Mouse (Mus musculus) neural tube, embryonic 15.5 days (tissue): ENCODE measurements around the gene Cenpq. TPM values are rescaled to one million over a fixed set of nuclear protein-coding genes. Genes with fewer than 3 reads are reported as not detected.

Experiments used
- ATAC-seq: fragments of 200-750 bp; cut with Nextera tagmentation; 2 replicates; pipeline ENCODE4 v1.8.0; 2017; ENCODE audit warnings: mild to moderate bottlenecking, moderate TSS enrichment, moderate library complexity; ENCODE audit not compliant: low FRiP score
- H3K27ac ChIP-seq: fragments of 300-500 bp; sonication (generic); replicated peaks from 2 replicates; pipeline ENCODE4 v1.5.1; 2015; ENCODE audit warnings: mild to moderate bottlenecking, inconsistent platforms
- H3K27me3 ChIP-seq: fragments of 300-500 bp; sonication (generic); replicated peaks from 2 replicates; pipeline ENCODE4 v1.6.1; 2015; ENCODE audit warnings: inconsistent platforms
- H3K36me3 ChIP-seq: fragments of 300-500 bp; sonication (generic); 2 replicates; pipeline ENCODE4 v1.6.1; 2015; ENCODE audit warnings: inconsistent platforms
- H3K4me1 ChIP-seq: fragments of 300-500 bp; sonication (generic); 2 replicates; pipeline ENCODE4 v1.6.1; 2015; ENCODE audit warnings: inconsistent platforms
- H3K4me2 ChIP-seq: fragments of 300-500 bp; sonication (generic); 2 replicates; pipeline ENCODE4 v1.6.1; 2015; ENCODE audit warnings: inconsistent platforms, mild to moderate bottlenecking, moderate library complexity
- H3K4me3 ChIP-seq: fragments of 300-500 bp; sonication (generic); replicated peaks from 2 replicates; pipeline ENCODE4 v1.5.1; 2015; ENCODE audit warnings: mild to moderate bottlenecking, inconsistent platforms
- H3K9ac ChIP-seq: fragments of 300-500 bp; sonication (generic); replicated peaks from 2 replicates; pipeline ENCODE4 v1.6.1; 2015; ENCODE audit warnings: mild to moderate bottlenecking, inconsistent platforms
- H3K9me3 ChIP-seq: fragments of 300-500 bp; sonication (generic); replicated peaks from 2 replicates; pipeline ENCODE4 v1.6.1; 2016; ENCODE audit warnings: inconsistent platforms
- WGBS: fragments of 180-500 bp; shearing (Covaris S2); methylation state at CpG from one replicate; pipeline ENCODE4 v1.1.7; 2015; ENCODE audit warnings: mixed read lengths; 5-methylcytosine and 5-hydroxymethylcytosine counted together
- polyA plus RNA-seq: library from polyadenylated mRNA; unstranded; fragments of >200 nt; fragmentation: Nextera tagmentation; extraction: Ambion mirVana; gene quantifications from 2 replicates; pipeline ENCODE4 v1.2.1, GENCODE M21; 2015

Cenpq gene
- polyA plus RNA-seq, 1 experiment from 2014 or later = 10.0 TPM

- no peak overlapping the region for H3K9ac ChIP-seq
- no peaks in the 10 kb centered on the region for H3K4me1 ChIP-seq
- no peak overlapping the region for H3K4me3 ChIP-seq
- no peak overlapping the region for H3K4me2 ChIP-seq
- no peaks in the 10 kb centered on the region for H3K9me3 ChIP-seq
- no peaks in the 10 kb centered on the region for H3K36me3 ChIP-seq
- 83% methylated on average over 4 of the region's 4 CpGs for WGBS
- no peak overlapping the region for H3K27ac ChIP-seq
- no peaks in the 10 kb centered on the region for H3K27me3 ChIP-seq
- no peak for ATAC-seq
Observed at GRCm38 (mm10) chr17:40887849-40888536, 46.9 kb downstream of the Cenpq start.

- Histone ChIP-seq H3K4me2 (no peak overlapping the region), H3K4me3 (no peak overlapping the region), H3K4me1 (peaks cover 4% of the 10 kb centered on the region), H3K9me3 (no peaks in the 10 kb centered on the region), H3K27me3 (no peaks in the 10 kb centered on the region), H3K27ac (no peak overlapping the region), H3K36me3 (no peaks in the 10 kb centered on the region), H3K9ac (no peak overlapping the region)
- no peak for ATAC-seq
- WGBS = 86% methylated on average over 4 of the region's 4 CpGs
Observed at GRCm38 (mm10) chr17:40885155-40885554, 49.7 kb downstream of the Cenpq start.

GRCm38 (mm10) chr17:40882172-40882571 lies 52.7 kb downstream of the Cenpq start:
- Histone ChIP-seq H3K4me2 (no peak overlapping the region), H3K4me3 (no peak overlapping the region), H3K9me3 (no peaks in the 10 kb centered on the region), H3K36me3 (no peaks in the 10 kb centered on the region), H3K9ac (no peak overlapping the region), H3K27me3 (no peaks in the 10 kb centered on the region), H3K27ac (no peak overlapping the region), H3K4me1 (peaks cover 4% of the 10 kb centered on the region)
- 95% methylated on average over 6 of the region's 6 CpGs for WGBS
- ATAC-seq = no peak

GRCm38 (mm10) chr17:40879924-40880691 lies 54.7 kb downstream of the Cenpq start, which contains the start of gene 9130008F23Rik:
Gene 9130008F23Rik, minus strand, starts transcription at chr17:40880559.
- no peaks in the 10 kb centered on the region for H3K27me3 ChIP-seq
- WGBS = under 1% methylated on average over 40 of the region's 40 CpGs
- peaks cover 4% of the 10 kb centered on the region for H3K4me1 ChIP-seq
- H3K9me3 ChIP-seq = no peaks in the 10 kb centered on the region
- H3K36me3 ChIP-seq = no peaks in the 10 kb centered on the region
- peak within 1 kb of the TSS; percentile 54 for H3K4me3 ChIP-seq
- H3K27ac ChIP-seq = no peak within 1 kb of the TSS
- H3K9ac ChIP-seq = peak within 1 kb of the TSS; percentile 50
- peak; percentile 80; the same call in 1 of the 2 replicates for ATAC-seq
- H3K4me2 ChIP-seq = peak within 1 kb of the TSS; percentile 97

- H3K4me3 ChIP-seq = peak overlapping the region; percentile 54
- H3K4me2 ChIP-seq = peak overlapping the region; percentile 97
- no peak overlapping the region for H3K27ac ChIP-seq
- no peak for ATAC-seq
- H3K36me3 ChIP-seq = no peaks in the 10 kb centered on the region
- H3K9me3 ChIP-seq = no peaks in the 10 kb centered on the region
- H3K9ac ChIP-seq = peak overlapping the region; percentile 50
- no peaks in the 10 kb centered on the region for H3K27me3 ChIP-seq
- H3K4me1 ChIP-seq = peaks cover 4% of the 10 kb centered on the region
- 6% methylated on average over 6 of the region's 6 CpGs for WGBS
Observed at GRCm38 (mm10) chr17:40879528-40879923, 55.3 kb downstream of the Cenpq start.

GRCm38 (mm10) chr17:40877741-40878140 lies 57.1 kb downstream of the Cenpq start:
- Histone ChIP-seq H3K4me2 (no peak overlapping the region), H3K4me1 (peaks cover 4% of the 10 kb centered on the region), H3K9me3 (no peaks in the 10 kb centered on the region), H3K9ac (no peak overlapping the region), H3K27me3 (no peaks in the 10 kb centered on the region), H3K4me3 (no peak overlapping the region), H3K36me3 (no peaks in the 10 kb centered on the region), H3K27ac (no peak overlapping the region)
- no peak for ATAC-seq
- WGBS = 50% methylated on average over 3 of the region's 3 CpGs

GRCm38 (mm10) chr17:40875568-40875967 lies 59.3 kb downstream of the Cenpq start:
- Histone ChIP-seq H3K36me3 (no peaks in the 10 kb centered on the region), H3K9ac (no peak overlapping the region), H3K27me3 (no peaks in the 10 kb centered on the region), H3K4me1 (peaks cover 4% of the 10 kb centered on the region), H3K27ac (no peak overlapping the region), H3K4me3 (no peak overlapping the region), H3K9me3 (no peaks in the 10 kb centered on the region), H3K4me2 (no peak overlapping the region)
- no peak for ATAC-seq
- 89% methylated on average over 1 of the region's 1 CpGs for WGBS

GRCm38 (mm10) chr17:40874701-40875100 lies 60.1 kb downstream of the Cenpq start:
- H3K36me3 ChIP-seq = no peaks in the 10 kb centered on the region
- no peak overlapping the region for H3K4me2 ChIP-seq
- H3K27ac ChIP-seq = no peak overlapping the region
- no peak overlapping the region for H3K9ac ChIP-seq
- no peaks in the 10 kb centered on the region for H3K9me3 ChIP-seq
- no peaks in the 10 kb centered on the region for H3K27me3 ChIP-seq
- WGBS = 85% methylated on average over 3 of the region's 3 CpGs
- H3K4me1 ChIP-seq = no peaks in the 10 kb centered on the region; the same call in 1 of the 2 replicates
- ATAC-seq = no peak
- no peak overlapping the region for H3K4me3 ChIP-seq

GRCm38 (mm10) chr17:40873582-40874011 lies 61.2 kb downstream of the Cenpq start:
- H3K27ac ChIP-seq = no peak overlapping the region
- no peaks in the 10 kb centered on the region for H3K36me3 ChIP-seq
- H3K27me3 ChIP-seq = no peaks in the 10 kb centered on the region
- no peak for ATAC-seq
- H3K9ac ChIP-seq = no peak overlapping the region
- H3K4me1 ChIP-seq = no peaks in the 10 kb centered on the region
- no peak overlapping the region for H3K4me2 ChIP-seq
- no peaks in the 10 kb centered on the region for H3K9me3 ChIP-seq
- no peak overlapping the region for H3K4me3 ChIP-seq
- WGBS = 43% methylated on average over 2 of the region's 2 CpGs

Other genes starting within 250 kb of the Cenpq start
- gene Esp1, start 207.9 kb downstream of the Cenpq start, polyA plus RNA-seq = not detected in 2 replicates
- gene Crisp2, start 128.0 kb downstream of the Cenpq start, polyA plus RNA-seq = not detected in 2 replicates
- 0.18 and 0.42 TPM in 2 replicates for gene Rhag, start 123.9 kb downstream of the Cenpq start, polyA plus RNA-seq
- gene 9130008F23Rik, start 54.5 kb downstream of the Cenpq start, polyA plus RNA-seq = 0.88 and 0.90 TPM in 2 replicates
- gene Glyatl3, start 20.7 kb downstream of the Cenpq start, polyA plus RNA-seq = not detected in 2 replicates
- gene Mut, start 362 bp downstream of the Cenpq start, polyA plus RNA-seq = 22.4 and 28.3 TPM in 2 replicates